Mouse (Mus musculus) kidney, adult 2 months (tissue): ENCODE results near the gene Hacd3. TPM values are rescaled to one million over a fixed set of nuclear protein-coding genes. Genes with fewer than 3 reads are reported as not detected.
"Not testable (repeated sequence)": the region's sequence is repeated elsewhere in the genome, so short reads cannot be mapped to it uniquely, and the experiment has no call there.

Source experiments
- DNase-seq: peaks from one replicate; pipeline ENCODE4 v3.0.0; 2021
- H3K27ac ChIP-seq: fragments of 200-500 bp; 2 replicates; pipeline ENCODE4 v1.5.1; 2012; ENCODE audit warnings: low read depth, low read length, control low read depth, inconsistent platforms; ENCODE audit not compliant: insufficient read depth
- H3K27me3 ChIP-seq: fragments of 200-500 bp; replicated peaks from 2 replicates; pipeline ENCODE4 v1.6.1; 2012; ENCODE audit warnings: mild to moderate bottlenecking, moderate library complexity, low read length, inconsistent platforms; ENCODE audit not compliant: control insufficient read depth, insufficient read depth
- H3K36me3 ChIP-seq: fragments of 200-500 bp; 2 replicates; pipeline ENCODE4 v1.6.1; 2012; ENCODE audit warnings: mild to moderate bottlenecking, moderate library complexity, low read length, inconsistent platforms; ENCODE audit not compliant: control insufficient read depth, insufficient read depth
- H3K4me1 ChIP-seq: fragments of 200-500 bp; 2 replicates; pipeline ENCODE4 v1.6.1; 2011; ENCODE audit warnings: low read length; ENCODE audit not compliant: control insufficient read depth, insufficient read depth
- H3K4me3 ChIP-seq: fragments of 200-500 bp; 2 replicates; pipeline ENCODE4 v1.5.1; 2011; ENCODE audit warnings: mild to moderate bottlenecking, low read depth, low read length, control low read depth; ENCODE audit not compliant: insufficient read depth
- CTCF ChIP-seq: fragments of 200-500 bp; conservative IDR thresholded peaks from 2 replicates; pipeline ENCODE4 v1.5.1; 2011; ENCODE audit warnings: low read depth, mild to moderate bottlenecking, control low read depth, low read length, moderate library complexity, mixed read lengths; ENCODE audit not compliant: insufficient read depth, insufficient read length
- POLR2A ChIP-seq: fragments of 200-500 bp; IDR thresholded peaks from one replicate; pipeline ENCODE4 v1.6.1; 2011; ENCODE audit warnings: low read depth, low read length, control low read depth
- WGBS: fragments of 180-500 bp; shearing (Covaris S2); methylation state at CpG from one replicate; pipeline ENCODE4 v1.1.7; 2018; 5-methylcytosine and 5-hydroxymethylcytosine counted together
- polyA plus RNA-seq: library from polyadenylated mRNA; depleted of rRNA; stranded (reverse); fragments of >200 nt; gene quantifications from 2 replicates; pipeline ENCODE4 v1.2.3, GENCODE M21; 2012

Hacd3 gene
- polyA plus RNA-seq, 1 experiment: 37.5 TPM

GRCm38 (mm10) chr9:65001481-65001880 lies 20.0 kb downstream of the Hacd3 start:
- WGBS: 72% methylated on average over 4 of the region's 4 CpGs
- Histone ChIP-seq H3K36me3 (peaks cover 2% of the 10 kb centered on the region; the same call in 1 of the 2 replicates), H3K27ac (no peak overlapping the region), H3K4me3 (no peak overlapping the region), H3K4me1 (no peaks in the 10 kb centered on the region), H3K27me3 (no peaks in the 10 kb centered on the region)
- DNase-seq: no peak
- no peak for TF ChIP-seq POLR2A
- no peak for TF ChIP-seq CTCF

- not testable (repeated sequence) for H3K4me1 ChIP-seq, H3K27me3 ChIP-seq, H3K27ac ChIP-seq, DNase-seq, H3K36me3 ChIP-seq, H3K4me3 ChIP-seq
- 86% methylated on average over 1 of the region's 1 CpGs for WGBS
These were observed 26.0 kb downstream of the Hacd3 start for GRCm38 (mm10) chr9:64995464-64995863.

DNA sequence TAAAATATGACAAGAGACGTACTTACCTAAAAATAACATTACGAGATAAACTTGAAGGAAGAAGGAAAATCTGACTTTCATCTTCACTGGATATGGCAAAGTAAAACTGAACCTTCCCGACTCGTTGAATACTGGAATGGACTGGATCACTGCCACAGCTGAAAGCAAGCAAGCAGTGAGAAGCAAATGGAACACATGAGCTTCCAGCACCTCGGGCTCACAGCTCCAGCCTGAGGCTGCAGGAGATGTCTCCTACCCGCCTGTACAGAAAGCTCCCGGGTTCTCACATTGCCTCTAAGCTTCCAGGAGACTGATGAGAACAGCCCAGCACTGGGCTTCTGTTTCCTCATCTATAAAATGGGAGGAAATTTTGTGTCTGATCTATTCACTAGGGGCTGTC lies 31.2 kb downstream of the Hacd3 start:
- DNase-seq: no peak
- Histone ChIP-seq H3K36me3 (peaks cover 15% of the 10 kb centered on the region), H3K4me1 (no peaks in the 10 kb centered on the region), H3K27ac (no peak overlapping the region), H3K4me3 (no peak overlapping the region), H3K27me3 (no peaks in the 10 kb centered on the region)
- 94% methylated on average over 7 of the region's 7 CpGs for WGBS
- no peak for TF ChIP-seq CTCF
- no peak for TF ChIP-seq POLR2A

DNA sequence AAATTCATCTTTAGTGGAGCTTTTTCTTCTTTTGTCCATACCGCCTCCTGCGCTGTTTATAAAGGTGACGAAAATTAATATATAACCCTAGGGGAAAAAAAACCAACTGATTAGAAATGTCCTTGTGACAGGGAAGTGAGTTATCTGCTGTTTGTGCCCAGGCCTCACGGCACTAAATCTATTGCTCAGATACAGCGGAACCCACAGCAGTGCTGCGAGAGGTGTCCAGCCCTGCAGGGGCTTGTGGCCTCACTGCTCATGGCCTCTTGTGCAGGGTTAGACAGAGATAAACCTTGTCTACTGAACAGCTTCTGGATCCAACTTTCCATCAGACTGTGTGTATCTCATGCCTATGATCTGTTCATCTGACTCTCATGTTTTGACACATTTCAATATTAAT lies 33.0 kb downstream of the Hacd3 start:
- no peak for DNase-seq
- H3K4me1 ChIP-seq: no peaks in the 10 kb centered on the region
- no peak for TF ChIP-seq POLR2A
- no peak for TF ChIP-seq CTCF
- H3K4me3 ChIP-seq: no peak overlapping the region
- H3K27ac ChIP-seq: no peak overlapping the region
- peaks cover 15% of the 10 kb centered on the region for H3K36me3 ChIP-seq
- WGBS: 84% methylated on average over 6 of the region's 6 CpGs
- H3K27me3 ChIP-seq: no peaks in the 10 kb centered on the region

- H3K4me1 ChIP-seq: no peaks in the 10 kb centered on the region
- no peak overlapping the region for H3K4me3 ChIP-seq
- H3K27me3 ChIP-seq: no peaks in the 10 kb centered on the region
- TF ChIP-seq CTCF: no peak
- no peak for TF ChIP-seq POLR2A
- DNase-seq: no peak
- no peak overlapping the region for H3K27ac ChIP-seq
- 89% methylated on average over 2 of the region's 2 CpGs for WGBS
- H3K36me3 ChIP-seq: peaks cover 15% of the 10 kb centered on the region
These were observed 33.8 kb downstream of the Hacd3 start for GRCm38 (mm10) chr9:64987651-64988050.

DNA sequence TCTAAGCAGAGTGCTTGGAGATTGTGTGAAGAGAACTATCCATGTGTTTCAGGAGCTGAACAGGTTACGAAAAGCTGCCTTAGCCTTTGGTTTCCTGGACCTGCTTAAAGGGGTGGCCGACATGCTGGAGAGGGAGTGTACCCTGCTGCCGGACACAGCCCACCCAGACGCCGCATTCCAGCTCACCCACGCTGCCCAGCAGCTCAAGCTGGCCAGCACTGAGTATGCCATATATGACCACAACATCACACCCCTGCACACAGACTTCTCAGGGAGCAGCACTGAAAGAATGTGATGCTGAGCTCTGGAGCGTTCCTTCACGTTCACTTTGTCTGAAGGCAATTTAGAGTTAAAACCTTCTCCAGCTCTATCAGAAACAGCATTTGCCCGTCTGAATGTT lies 35.7 kb downstream of the Hacd3 start:
- WGBS: 90% methylated on average over 9 of the region's 9 CpGs
- Histone ChIP-seq H3K4me3 (no peak overlapping the region), H3K27me3 (no peaks in the 10 kb centered on the region), H3K4me1 (no peaks in the 10 kb centered on the region), H3K27ac (no peak overlapping the region), H3K36me3 (peaks cover 8% of the 10 kb centered on the region)
- TF ChIP-seq CTCF: no peak
- no peak for TF ChIP-seq POLR2A
- no peak for DNase-seq

DNA sequence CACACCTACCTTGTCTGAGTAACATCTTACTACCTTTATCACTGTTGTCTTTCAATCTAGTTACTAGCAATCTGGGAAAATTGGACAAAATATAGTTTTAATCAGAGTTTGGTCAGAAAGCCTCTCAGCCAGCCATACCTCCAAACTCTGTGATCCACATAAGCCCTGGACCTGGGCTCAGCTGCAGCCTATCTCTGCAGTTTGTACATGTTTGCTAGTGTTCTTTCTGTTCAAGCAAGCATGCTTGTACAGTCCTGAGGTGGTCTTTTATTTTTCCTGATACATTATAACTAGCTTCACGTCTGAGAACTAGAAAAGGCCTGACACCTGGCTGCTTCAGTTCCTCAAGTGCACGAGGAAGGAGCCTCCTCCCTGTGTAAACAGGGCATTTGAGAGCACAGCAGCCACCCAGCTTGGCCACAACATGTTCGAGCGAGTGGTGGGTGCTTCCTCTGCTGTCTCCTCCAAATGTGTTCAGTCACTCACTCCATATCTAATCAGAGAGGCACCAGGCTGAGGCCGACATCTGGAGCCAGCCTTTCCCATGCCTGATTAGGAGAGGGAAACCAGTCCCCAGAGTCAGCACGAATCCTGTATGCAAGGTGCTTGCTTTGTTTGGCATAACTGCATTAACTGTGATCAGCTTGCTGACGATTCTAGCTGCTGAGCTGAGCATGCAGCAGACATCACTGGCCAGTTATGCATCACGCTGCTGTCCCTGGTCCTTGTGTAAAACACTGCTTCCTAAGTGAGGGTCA lies 36.3 kb downstream of the Hacd3 start:
- TF ChIP-seq POLR2A (no peak), CTCF (no peak)
- Histone ChIP-seq H3K4me1 (no peaks in the 10 kb centered on the region), H3K4me3 (no peak overlapping the region), H3K36me3 (peaks cover 6% of the 10 kb centered on the region), H3K27me3 (no peaks in the 10 kb centered on the region), H3K27ac (no peak overlapping the region)
- no peak for DNase-seq
- 81% methylated on average over 8 of the region's 8 CpGs for whole genome bisulfite sequencing

GRCm38 (mm10) chr9:64981904-64982303 lies 39.6 kb downstream of the Hacd3 start:
- no peaks in the 10 kb centered on the region for H3K27me3 ChIP-seq
- DNase-seq: no peak
- peaks cover 6% of the 10 kb centered on the region for H3K36me3 ChIP-seq
- no peaks in the 10 kb centered on the region for H3K4me1 ChIP-seq
- TF ChIP-seq CTCF: no peak
- TF ChIP-seq POLR2A: no peak
- H3K4me3 ChIP-seq: no peak overlapping the region
- WGBS: 51% methylated on average over 1 of the region's 1 CpGs
- H3K27ac ChIP-seq: no peak overlapping the region
